In genomic region chr2:24427866-24428675, GRCm38 (mm10) we compare ENCODE assay signal across 12 mouse cellular contexts. TPM values are rescaled to one million over a fixed set of nuclear protein-coding genes. Genes with fewer than 3 reads are reported as not detected.
A peak's percentile ranks its signal among the peaks of the same experiment; 100 is the strongest.
DNase-seq lines count a peak whose midpoint lies in the region; ATAC-seq and TF ChIP-seq lines count a peak whose summit lies in the region.
"Had no signal": no experiment of that assay in that cellular context is flagged by ENCODE, and none has a peak within 500 bp of the region (broad histone marks: within the 10 kb centered on the region; RNA-seq: fewer than 3 reads in every experiment).

No protein-coding gene starts in this region.

- no peaks in the 10 kb centered on the region for H3K36me3 ChIP-seq in embryonic facial prominence, embryonic 14.5 days (ENCODE audit: control insufficient read depth, insufficient read depth, low read length)
- no peaks in the 10 kb centered on the region for H3K36me3 ChIP-seq in embryonic facial prominence, embryonic 10.5 days (replicated peaks)
- H3K36me3 ChIP-seq in forebrain, embryonic 14.5 days (ENCODE audit: control insufficient read depth, insufficient read depth, low read length): no peaks in the 10 kb centered on the region
- H3K36me3 ChIP-seq in kidney, postnatal 0 days (ENCODE audit: insufficient read depth, low read length): peaks cover 4% of the 10 kb centered on the region; the same call in 1 of the 2 replicates
- no peaks in the 10 kb centered on the region for H3K36me3 ChIP-seq in neural tube, embryonic 12.5 days
- H3K36me3 ChIP-seq in limb, embryonic 10.5 days: no peaks in the 10 kb centered on the region

- peak; percentile 75 for ATAC-seq in embryonic facial prominence, embryonic 14.5 days (ENCODE audit: low read depth)
- ATAC-seq in forebrain, embryonic 14.5 days: peak; percentile 80
- peak; percentile 93 for ATAC-seq in kidney, postnatal 0 days (replicated peaks; ENCODE audit: low FRiP score, low read depth)
- ATAC-seq in neural tube, embryonic 12.5 days (ENCODE audit: low FRiP score, low read depth): peak; percentile 92
- no peak for ATAC-seq in megakaryocyte, adult 5-6 weeks (ENCODE audit: poor library complexity, severe bottlenecking)

- intact Hi-C loops in left cerebral cortex, postnatal 10 days (cut with DNase I): no loop called here

- no peaks in the 10 kb centered on the region for H3K4me1 ChIP-seq in embryonic facial prominence, embryonic 14.5 days (ENCODE audit: control insufficient read depth, insufficient read depth, low read length)
- H3K4me1 ChIP-seq in embryonic facial prominence, embryonic 10.5 days: peaks cover 6% of the 10 kb centered on the region; the same call in 1 of the 2 replicates
- 0 out of 2 replicates have a peak, but pooled peaks cover 3% of the 10 kb centered on the region for H3K4me1 ChIP-seq in forebrain, embryonic 14.5 days (ENCODE audit: control insufficient read depth, insufficient read depth, low read length)
- H3K4me1 ChIP-seq in kidney, postnatal 0 days (replicated peaks; ENCODE audit: insufficient read depth, low read length): peaks cover 6% of the 10 kb centered on the region; the same call in 1 of the 2 replicates
- H3K4me1 ChIP-seq in neural tube, embryonic 12.5 days: peaks cover 7% of the 10 kb centered on the region; the same call in 1 of the 2 replicates
- no peaks in the 10 kb centered on the region for H3K4me1 ChIP-seq in limb, embryonic 10.5 days

- no peaks in the 10 kb centered on the region for H3K9me3 ChIP-seq in embryonic facial prominence, embryonic 14.5 days (ENCODE audit: control insufficient read depth, low read length)
- no peaks in the 10 kb centered on the region for H3K9me3 ChIP-seq in embryonic facial prominence, embryonic 10.5 days
- H3K9me3 ChIP-seq in forebrain, embryonic 14.5 days (replicated peaks; ENCODE audit: control insufficient read depth, low read length): no peaks in the 10 kb centered on the region
- H3K9me3 ChIP-seq in kidney, postnatal 0 days (replicated peaks; ENCODE audit: low read length): no peaks in the 10 kb centered on the region
- H3K9me3 ChIP-seq in neural tube, embryonic 12.5 days: no peaks in the 10 kb centered on the region
- H3K9me3 ChIP-seq in limb, embryonic 10.5 days (replicated peaks): no peaks in the 10 kb centered on the region

- DNase-seq in embryonic facial prominence, embryonic 14.5 days (ENCODE audit: low spot score): no peak
- DNase-seq in embryonic facial prominence, embryonic 10.5 days (ENCODE audit: low spot score): no peak
- DNase-seq in forebrain, embryonic 14.5 days (ENCODE audit: low spot score): peak; percentile 54
- DNase-seq in kidney, postnatal 0 days (ENCODE audit: low spot score): peak; percentile 81
- DNase-seq in limb, embryonic 10.5 days (ENCODE audit: low spot score): no peak
- DNase-seq in left cerebral cortex, postnatal 10 days (ENCODE audit: extremely low spot score in 1 of 2, low spot score in 2 of 2): no peak
- DNase-seq: gastrocnemius, postnatal 36 days; right cerebral cortex, postnatal 4 days; thymus, postnatal 14 days had no signal

- H3K4me3 ChIP-seq in embryonic facial prominence, embryonic 14.5 days (ENCODE audit: low read depth, low read length): no peak overlapping the region
- H3K4me3 ChIP-seq in embryonic facial prominence, embryonic 10.5 days: no peak overlapping the region
- no peak overlapping the region for H3K4me3 ChIP-seq in forebrain, embryonic 14.5 days (ENCODE audit: low read depth, low read length)
- no peak overlapping the region for H3K4me3 ChIP-seq in kidney, postnatal 0 days (replicated peaks; ENCODE audit: low read depth, low read length)
- no peak overlapping the region for H3K4me3 ChIP-seq in neural tube, embryonic 12.5 days
- no peak overlapping the region for H3K4me3 ChIP-seq in limb, embryonic 10.5 days

- peak; percentile 55 for TF ChIP-seq CTCF in kidney, postnatal 0 days (IDR thresholded peaks at IDR 0.05; ENCODE audit: low read depth)

- H3K27me3 ChIP-seq in embryonic facial prominence, embryonic 14.5 days (replicated peaks; ENCODE audit: control insufficient read depth, insufficient read depth, low read length): no peaks in the 10 kb centered on the region
- 0 out of 2 replicates have a peak, but pooled peaks cover 4% of the 10 kb centered on the region for H3K27me3 ChIP-seq in embryonic facial prominence, embryonic 10.5 days (replicated peaks; ENCODE audit: low read depth, poor library complexity, severe bottlenecking)
- H3K27me3 ChIP-seq in forebrain, embryonic 14.5 days (replicated peaks; ENCODE audit: control insufficient read depth, insufficient read depth, low read length): no peaks in the 10 kb centered on the region
- no peaks in the 10 kb centered on the region for H3K27me3 ChIP-seq in kidney, postnatal 0 days (ENCODE audit: insufficient read depth, low read length)
- no peaks in the 10 kb centered on the region for H3K27me3 ChIP-seq in neural tube, embryonic 12.5 days (replicated peaks)
- no peaks in the 10 kb centered on the region for H3K27me3 ChIP-seq in limb, embryonic 10.5 days (ENCODE audit: low read depth, poor library complexity, severe bottlenecking)

- H3K27ac ChIP-seq in embryonic facial prominence, embryonic 14.5 days (replicated peaks; ENCODE audit: low read depth, low read length): no peak overlapping the region
- H3K27ac ChIP-seq in embryonic facial prominence, embryonic 10.5 days (replicated peaks): no peak overlapping the region
- H3K27ac ChIP-seq in forebrain, embryonic 14.5 days (ENCODE audit: low read depth, low read length): no peak overlapping the region
- H3K27ac ChIP-seq in kidney, postnatal 0 days: peak overlapping the region; percentile 81
- no peak overlapping the region for H3K27ac ChIP-seq in neural tube, embryonic 12.5 days
- H3K27ac ChIP-seq in limb, embryonic 10.5 days: no peak overlapping the region

- 38% methylated on average over 11 of the region's 12 CpGs for WGBS in embryonic facial prominence, embryonic 14.5 days
- 37% methylated on average over 12 of the region's 12 CpGs for WGBS in embryonic facial prominence, embryonic 10.5 days
- 17% methylated on average over 12 of the region's 12 CpGs for WGBS in forebrain, embryonic 14.5 days
- 33% methylated on average over 11 of the region's 12 CpGs for WGBS in kidney, postnatal 0 days
- 28% methylated on average over 12 of the region's 12 CpGs for WGBS in neural tube, embryonic 12.5 days
- 57% methylated on average over 12 of the region's 12 CpGs for WGBS in limb, embryonic 10.5 days

- H3K4me2 ChIP-seq in embryonic facial prominence, embryonic 14.5 days (ENCODE audit: low read depth, low read length): no peak overlapping the region
- no peak overlapping the region for H3K4me2 ChIP-seq in forebrain, embryonic 14.5 days (ENCODE audit: low read length)
- no peak overlapping the region for H3K4me2 ChIP-seq in kidney, postnatal 0 days (ENCODE audit: low read length)
- 0 out of 2 replicates have a peak overlapping the region, but pooled peaks have one; percentile 0 for H3K4me2 ChIP-seq in neural tube, embryonic 12.5 days (replicated peaks)

- H3K9ac ChIP-seq in embryonic facial prominence, embryonic 14.5 days (ENCODE audit: low read depth, low read length): no peak overlapping the region
- H3K9ac ChIP-seq in forebrain, embryonic 14.5 days (ENCODE audit: low read length): no peak overlapping the region
- H3K9ac ChIP-seq in kidney, postnatal 0 days (ENCODE audit: low read depth, low read length): no peak overlapping the region
- no peak overlapping the region for H3K9ac ChIP-seq in neural tube, embryonic 12.5 days

RNA-seq across cellular contexts. Expression of gene Pax8, which starts 47.3 kb away (rescaled TPM):
- polyA plus RNA-seq in embryonic facial prominence, embryonic 14.5 days (2014; fragmentation: Nextera tagmentation; extraction: Ambion mirVana): 0.77 and 0.97 TPM in 2 replicates
- polyA plus RNA-seq in embryonic facial prominence, embryonic 10.5 days (2016; fragmentation: Nextera tagmentation; extraction: Ambion mirVana): 1.1 and 3.0 TPM in 2 replicates
- not detected in 2 replicates for polyA plus RNA-seq in forebrain, embryonic 14.5 days (2014; fragmentation: Nextera tagmentation; extraction: Ambion mirVana)
- polyA plus RNA-seq in kidney, postnatal 0 days (2015; fragmentation: Nextera tagmentation; extraction: Ambion mirVana): 116 and 120 TPM in 2 replicates
- 50.0 and 56.2 TPM in 2 replicates for polyA plus RNA-seq in neural tube, embryonic 12.5 days (2016; fragmentation: Nextera tagmentation; extraction: Ambion mirVana)
- 0.39 and 0.72 TPM in 2 replicates for polyA plus RNA-seq in limb, embryonic 10.5 days (2016; fragmentation: Nextera tagmentation; extraction: Ambion mirVana)
- total RNA-seq in left cerebral cortex, postnatal 10 days (2021): not detected
- 0.52 and 2.4 TPM in 2 replicates for total RNA-seq in megakaryocyte, adult 5-6 weeks (2015)
- total RNA-seq in megakaryocyte, adult 5-6 weeks (2017): 0.24 and 0.48 TPM in 2 replicates
- total RNA-seq: gastrocnemius, postnatal 36 days; left cerebral cortex, adult 8-10 months had no signal

Comparison
In these comparisons a context has a peak if more than half of its experiments do, and no peak if none do; other contexts are left out.
1. DNase-seq: peak in forebrain, embryonic 14.5 days (single experiment) and kidney, postnatal 0 days (single experiment); none in embryonic facial prominence, embryonic 14.5 days (single experiment), embryonic facial prominence, embryonic 10.5 days (single experiment), limb, embryonic 10.5 days (single experiment) and left cerebral cortex, postnatal 10 days (0 of 2).
2. RNA of gene Pax8, which starts 47.3 kb away (polyA plus RNA-seq): 116 to 120 TPM in kidney, postnatal 0 days and 50.0 to 56.2 TPM in neural tube, embryonic 12.5 days; 1.1 to 3.0 TPM in embryonic facial prominence, embryonic 10.5 days, 0.77 to 0.97 TPM in embryonic facial prominence, embryonic 14.5 days, 0.39 to 0.72 TPM in limb, embryonic 10.5 days and not detected in forebrain, embryonic 14.5 days; every median in the first group is over 10 times any median in the second.